Mouse (Mus musculus) kidney, postnatal 25 days (tissue): Measurements from ENCODE around the gene Lgals4.
"Not testable (repeated sequence)": the region's sequence is repeated elsewhere in the genome, so short reads cannot be mapped to it uniquely, and the experiment has no call there.

ENCODE experiments used
- DNase-seq, 2 experiments: peaks; one replicate each; pipeline ENCODE4 v3.0.0; 2021; ENCODE audit warnings: mixed read lengths in 2 of 2

The Lgals4 gene

GRCm38 (mm10) chr7:28867508-28868340 is 34.1 kb downstream of the Lgals4 start:
- DNase-seq: peak; percentile 85 to 87

GRCm38 (mm10) chr7:28870901-28871664 is 37.4 kb downstream of the Lgals4 start:
- DNase-seq: no peak

- no peak for DNase-seq
Measured at GRCm38 (mm10) chr7:28874565-28874964, 40.9 kb downstream of the Lgals4 start.

GRCm38 (mm10) chr7:28876099-28876498 is 42.4 kb downstream of the Lgals4 start:
- no peak for DNase-seq

- no peak for DNase-seq
Measured at GRCm38 (mm10) chr7:28877155-28877554, 43.5 kb downstream of the Lgals4 start.

GRCm38 (mm10) chr7:28877856-28878255 is 44.2 kb downstream of the Lgals4 start:
- no peak for DNase-seq

- no peak for DNase-seq
Measured at GRCm38 (mm10) chr7:28879606-28880005, 46.0 kb downstream of the Lgals4 start.

- no peak for DNase-seq
Measured at GRCm38 (mm10) chr7:28880554-28880953, 46.9 kb downstream of the Lgals4 start.

GRCm38 (mm10) chr7:28881199-28881598 is 47.5 kb downstream of the Lgals4 start, which contains the start of gene Capn12:
Gene Capn12 (plus strand): TSS chr7:28881422.
- no peak for DNase-seq

- DNase-seq: no peak
Measured at GRCm38 (mm10) chr7:28883039-28883438, 49.4 kb downstream of the Lgals4 start.

- DNase-seq: not testable (repeated sequence)
Measured at GRCm38 (mm10) chr7:28883704-28884103, 50.0 kb downstream of the Lgals4 start.

- no peak for DNase-seq
Measured at GRCm38 (mm10) chr7:28886486-28886885, 52.8 kb downstream of the Lgals4 start.

GRCm38 (mm10) chr7:28888701-28889161 is 55.1 kb downstream of the Lgals4 start:
- DNase-seq: no peak
